Mouse (Mus musculus) lung, postnatal 14 days (tissue): ENCODE measurements at regions not wholly inside any gene's neighbourhood (a gene's known extent, or its start where the extent isn't known, plus 50 kb on each side); places are given as distances from the start of the nearest gene placed in this dataset.

Source experiments
- DNase-seq: peaks from one replicate; pipeline ENCODE4 v3.0.0; 2021

DNA sequence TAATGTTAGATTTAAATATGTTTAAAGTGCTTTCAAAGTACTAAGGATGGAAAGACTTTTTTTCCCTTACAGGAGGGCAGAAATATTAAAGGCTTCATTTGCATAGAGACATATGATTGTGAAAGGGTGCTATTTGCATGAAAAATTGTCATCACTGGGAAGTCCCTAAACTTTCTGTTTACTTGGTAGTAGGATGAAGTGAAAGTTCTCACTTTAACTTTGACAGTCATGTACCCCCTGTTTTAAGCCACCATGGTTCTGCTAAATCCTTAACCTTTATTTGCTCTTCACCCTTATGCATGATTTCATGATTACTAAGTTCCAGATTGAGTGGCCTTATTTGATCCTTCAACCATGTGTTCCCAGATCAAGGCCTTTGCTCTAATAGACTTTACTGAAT, 132.6 kb upstream of the Egfl6 start:
- DNase-seq, result no peak

DNA sequence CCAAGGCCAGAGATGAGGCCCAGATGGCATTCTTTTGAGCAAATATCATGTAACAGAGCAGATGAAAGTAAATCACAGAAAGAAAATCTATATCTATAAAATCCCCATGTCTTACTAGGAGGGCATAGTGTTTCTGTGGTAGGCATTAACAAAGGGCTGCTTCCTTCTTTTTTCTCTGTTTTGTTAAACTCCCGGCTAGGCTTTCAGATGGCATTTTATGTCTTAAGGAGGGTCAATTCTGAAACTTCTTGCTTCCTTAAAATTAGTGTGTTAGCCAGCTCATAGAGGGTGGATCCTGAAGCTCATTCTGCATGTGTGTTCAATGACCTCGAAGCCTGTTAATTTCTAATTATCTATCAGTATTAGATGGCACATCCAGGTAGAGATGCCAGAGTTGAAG, 123.8 kb upstream of the Egfl6 start:
- no peak for DNase-seq

DNA sequence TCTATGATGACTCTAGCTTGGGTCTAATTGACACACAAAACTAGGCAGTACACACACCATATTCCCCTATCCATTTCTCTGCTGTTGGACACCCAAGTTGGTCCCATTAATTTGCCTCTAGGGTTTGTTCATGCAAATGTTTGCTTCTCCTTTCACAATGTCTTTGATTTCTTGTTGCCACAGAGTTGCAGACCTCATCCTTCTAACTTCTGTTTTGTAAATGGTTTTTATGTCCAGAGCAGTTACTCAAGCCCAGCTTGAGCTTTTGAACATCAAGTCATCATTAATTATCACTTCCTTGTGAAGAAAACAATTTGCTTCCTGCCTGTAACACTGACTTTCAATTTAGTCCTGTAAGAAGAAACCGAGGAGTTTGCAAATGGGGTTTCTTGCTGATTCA, 122.6 kb upstream of the Egfl6 start:
- DNase-seq, result no peak

DNA sequence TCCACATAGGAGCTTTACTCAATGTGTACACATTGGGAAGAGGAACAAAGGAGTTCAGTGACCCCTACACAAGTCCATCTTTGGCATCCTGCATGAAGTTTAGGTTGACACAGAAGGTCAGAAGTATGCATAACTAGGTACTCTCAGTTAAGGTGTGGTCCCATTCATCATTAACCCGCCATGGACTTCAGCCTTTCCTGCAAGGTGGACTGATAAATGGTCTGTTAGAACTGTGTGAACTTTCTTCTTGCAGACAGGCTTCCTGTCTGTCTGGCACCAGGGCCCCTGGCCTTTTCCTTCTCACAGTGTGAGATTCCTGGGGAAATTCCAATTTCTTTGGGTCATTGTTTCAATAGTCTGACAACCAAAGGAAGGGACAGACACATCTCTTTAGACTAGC, 121.5 kb upstream of the Egfl6 start:
- DNase-seq, result no peak

DNA sequence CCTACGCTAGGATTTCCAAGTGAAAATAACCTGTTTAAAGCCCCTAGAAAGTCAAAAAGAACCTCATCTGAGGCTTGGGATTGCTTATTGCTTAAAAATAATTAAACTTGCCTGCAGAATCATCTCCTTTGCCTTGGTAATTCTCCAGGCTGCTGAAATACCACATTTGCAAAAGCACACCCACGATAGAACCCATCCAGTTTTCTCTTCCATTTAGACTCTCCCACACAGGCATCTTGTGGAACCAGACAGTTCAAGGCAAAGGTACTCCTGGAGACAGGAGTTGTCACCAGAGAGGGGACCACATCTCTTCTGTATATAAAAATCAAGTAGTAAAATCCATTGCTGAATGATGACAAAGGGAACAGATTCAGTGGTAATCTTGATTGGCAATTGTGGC, 118.8 kb upstream of the Egfl6 start:
- no peak for DNase-seq

DNA sequence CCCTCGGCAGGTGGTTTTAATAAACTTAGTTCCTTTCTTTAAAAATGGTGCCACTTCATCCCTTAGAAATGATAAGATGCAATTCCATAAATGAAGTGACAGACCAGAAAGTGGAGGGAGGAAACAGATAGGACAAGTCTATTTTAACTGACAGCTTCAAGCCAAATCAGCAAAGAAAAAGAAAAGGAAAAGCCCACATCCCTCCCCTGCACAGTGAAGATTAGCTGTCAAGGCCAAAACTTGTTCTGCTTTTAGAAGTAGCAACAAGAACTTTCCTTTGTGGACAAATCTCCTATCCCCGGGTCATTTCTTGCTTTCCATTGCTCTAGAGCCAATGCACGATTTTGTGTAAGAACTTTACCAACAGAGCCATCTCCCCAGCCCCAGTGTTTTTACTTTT, 108.7 kb upstream of the Egfl6 start:
- no peak for DNase-seq

DNA sequence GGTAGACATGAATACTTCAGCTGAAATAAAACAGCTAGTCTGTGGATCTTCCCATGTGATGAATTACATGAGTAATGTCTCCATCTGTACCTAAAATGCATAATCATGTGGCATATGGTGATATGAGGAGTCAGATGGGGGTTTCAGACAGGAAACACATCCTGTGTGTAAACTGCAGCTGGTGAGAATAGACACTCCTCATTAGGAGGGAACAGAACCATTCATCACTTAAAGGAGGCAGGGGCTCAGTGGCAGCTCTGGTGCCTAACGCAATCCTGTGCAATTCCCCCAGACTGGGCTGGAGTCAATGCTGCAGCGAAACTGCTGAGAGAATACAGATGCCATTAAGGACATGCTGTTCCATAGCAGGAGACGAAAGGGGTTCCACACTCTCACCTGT, 103.3 kb upstream of the Egfl6 start:
- no peak for DNase-seq

DNA sequence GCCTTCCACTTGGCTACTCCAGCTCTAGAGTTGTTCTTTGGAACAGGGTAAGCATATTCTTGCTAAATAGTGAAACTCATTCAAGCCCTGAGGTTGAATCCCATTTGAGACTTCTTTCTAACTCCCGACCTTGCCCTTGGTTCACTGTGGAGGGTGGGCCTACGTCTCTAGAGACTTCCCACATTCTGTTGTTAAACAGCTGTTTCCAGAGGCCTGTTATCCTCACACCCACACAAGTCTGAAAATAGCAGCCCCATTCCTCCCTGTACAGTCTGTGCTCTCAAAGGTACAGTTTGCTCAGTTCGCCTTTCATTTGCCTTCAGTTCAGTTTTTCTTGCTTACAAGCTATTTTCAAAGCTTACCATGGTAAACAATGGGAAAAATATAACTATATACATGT, 87.9 kb upstream of the Egfl6 start:
- DNase-seq, result no peak

DNA sequence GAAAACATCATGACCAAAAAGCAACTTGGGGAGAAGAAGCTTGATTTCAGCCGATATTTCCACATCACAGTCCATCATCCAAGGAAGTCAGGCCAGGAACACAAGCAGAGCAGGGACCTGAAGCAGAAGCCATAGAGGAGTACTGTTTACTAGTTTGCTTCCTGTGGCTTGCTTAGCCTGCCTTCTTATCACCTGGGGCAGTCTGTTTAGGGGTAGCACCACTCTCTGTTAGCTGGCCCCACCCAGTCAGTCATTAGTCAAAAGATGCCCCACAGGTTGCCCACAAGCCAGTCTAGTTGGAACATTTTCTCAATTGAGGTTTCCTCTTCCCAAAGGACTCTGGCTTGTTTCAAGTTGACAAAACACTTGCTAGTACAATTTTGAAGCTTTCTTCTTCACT, 87.1 kb upstream of the Egfl6 start:
- no peak for DNase-seq

DNA sequence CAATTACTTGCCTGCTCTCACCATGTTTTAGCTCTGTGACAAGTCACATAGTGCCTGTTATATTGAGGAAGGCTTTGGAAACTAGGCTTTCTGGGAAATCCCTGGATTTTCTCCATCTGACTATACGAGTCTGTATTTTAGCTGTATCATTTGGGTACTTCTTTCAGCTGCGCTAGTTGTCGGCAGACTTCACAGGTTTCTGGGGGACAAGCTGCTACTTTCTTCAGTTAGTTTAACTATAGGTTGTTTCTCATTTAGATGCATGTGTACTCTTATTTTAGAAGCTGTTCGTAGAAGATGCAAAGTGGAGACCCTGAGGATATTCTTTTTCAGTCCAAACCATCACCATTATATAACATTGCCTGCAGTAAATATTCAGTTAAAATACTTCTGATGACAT, 86.3 kb upstream of the Egfl6 start:
- DNase-seq, result no peak

DNA sequence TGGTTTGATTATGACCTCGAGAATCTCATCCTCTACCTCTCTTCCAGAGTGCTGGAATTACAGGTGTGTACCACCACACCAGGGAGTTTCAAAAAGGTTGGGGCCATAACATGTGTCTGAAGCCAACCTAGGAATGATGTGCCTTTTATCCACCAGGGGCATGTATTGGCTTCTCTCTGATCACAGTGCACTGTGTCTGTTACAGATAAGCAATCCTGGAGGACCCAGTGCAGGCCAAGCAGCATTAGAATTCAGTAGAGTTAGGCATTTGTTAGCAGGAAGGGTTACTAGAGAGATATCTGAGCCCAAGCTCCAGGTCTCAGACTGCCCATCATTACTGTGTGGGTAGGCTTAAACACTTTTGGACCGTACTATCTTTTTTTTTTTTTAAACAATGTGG, 80.8 kb upstream of the Egfl6 start:
- no peak for DNase-seq

DNA sequence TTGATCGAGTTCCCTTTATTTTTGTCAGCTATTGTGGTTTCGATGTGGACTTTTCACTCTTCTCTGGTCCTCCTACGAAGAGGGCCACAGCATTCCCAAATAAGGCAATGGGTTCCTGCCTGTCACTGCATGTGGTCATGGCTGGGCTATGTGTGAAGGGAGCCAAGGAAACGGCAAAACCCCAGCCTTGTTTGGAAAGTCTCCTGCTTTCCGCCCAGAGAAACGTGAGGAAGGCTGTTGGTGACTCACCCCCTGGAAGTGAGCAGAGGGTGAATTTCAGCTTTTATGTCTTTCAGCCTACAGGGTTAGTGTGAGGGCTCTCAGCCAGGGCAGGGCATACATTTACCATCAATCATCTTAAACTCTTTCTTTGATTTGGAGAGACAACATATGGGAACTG, 76.3 kb upstream of the Egfl6 start:
- peak; percentile 43 for DNase-seq

DNA sequence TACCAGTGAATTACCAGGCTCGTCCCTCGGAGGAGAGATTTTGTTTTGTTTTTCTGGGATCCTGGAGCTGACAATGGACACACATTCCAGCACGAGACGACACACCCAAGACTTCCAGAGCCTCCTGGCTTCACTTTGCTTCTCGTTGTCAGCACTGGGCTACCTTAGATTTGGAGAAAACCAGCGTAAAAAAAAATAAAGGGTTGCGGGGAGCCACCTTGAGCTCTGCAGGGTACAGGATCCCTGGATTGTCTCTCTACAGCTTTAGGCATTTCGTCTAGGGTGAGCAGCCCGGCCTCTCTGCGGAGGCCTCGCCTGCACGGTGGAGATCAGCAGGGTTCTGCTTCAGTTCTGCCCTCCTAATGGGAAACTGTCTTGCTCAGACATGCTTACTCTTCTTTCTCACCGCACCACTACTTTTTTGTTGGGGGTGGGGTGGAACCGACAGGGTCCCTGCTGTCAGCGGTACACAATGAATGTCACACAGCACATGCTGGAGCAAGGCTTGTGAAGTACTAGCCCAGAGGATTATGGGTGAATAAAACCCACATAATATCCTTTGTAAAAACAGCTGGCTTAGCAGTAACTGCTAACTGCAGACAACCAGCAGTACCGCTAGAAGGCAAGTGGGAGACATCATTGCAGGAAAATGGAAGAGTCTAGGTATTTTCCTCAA, 75.7 kb upstream of the Egfl6 start:
- DNase-seq, result peak; percentile 15

DNA sequence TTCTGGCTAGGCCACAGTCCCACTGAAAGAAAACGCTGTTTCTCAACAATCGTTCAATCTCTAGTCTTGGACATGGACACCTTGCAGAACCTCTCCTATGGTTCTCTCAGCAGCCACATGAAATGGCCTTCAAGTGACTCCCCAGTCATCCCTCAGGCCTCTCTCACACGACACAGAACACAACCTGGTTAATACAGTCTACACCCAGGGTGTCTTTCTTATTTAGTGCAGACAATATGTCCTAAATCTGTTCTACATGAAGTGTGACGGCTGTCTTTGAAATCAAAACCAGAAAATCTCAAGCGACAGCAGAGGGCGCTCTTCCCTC, 75.2 kb upstream of the Egfl6 start:
- DNase-seq, result peak; percentile 75

DNA sequence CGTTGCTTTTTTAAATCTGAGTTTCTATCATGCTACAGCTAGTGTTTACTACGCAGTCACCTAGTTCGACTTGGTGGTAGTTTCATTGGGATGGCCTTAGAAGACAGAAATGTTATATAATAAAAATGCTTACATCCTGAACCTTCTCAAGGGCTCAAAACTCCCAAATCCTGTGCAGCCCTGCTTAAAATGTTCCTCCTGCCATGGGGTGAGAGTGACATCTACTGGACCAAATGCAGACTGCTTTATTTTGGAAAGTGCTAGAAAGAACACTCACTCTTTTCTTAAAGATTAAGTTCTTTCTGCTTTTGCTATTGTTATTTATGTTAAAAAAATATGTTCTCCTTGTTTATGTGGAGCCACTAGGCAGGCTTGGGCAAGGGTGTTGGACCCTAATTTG, 66.9 kb upstream of the Egfl6 start:
- peak; percentile 37 for DNase-seq

DNA sequence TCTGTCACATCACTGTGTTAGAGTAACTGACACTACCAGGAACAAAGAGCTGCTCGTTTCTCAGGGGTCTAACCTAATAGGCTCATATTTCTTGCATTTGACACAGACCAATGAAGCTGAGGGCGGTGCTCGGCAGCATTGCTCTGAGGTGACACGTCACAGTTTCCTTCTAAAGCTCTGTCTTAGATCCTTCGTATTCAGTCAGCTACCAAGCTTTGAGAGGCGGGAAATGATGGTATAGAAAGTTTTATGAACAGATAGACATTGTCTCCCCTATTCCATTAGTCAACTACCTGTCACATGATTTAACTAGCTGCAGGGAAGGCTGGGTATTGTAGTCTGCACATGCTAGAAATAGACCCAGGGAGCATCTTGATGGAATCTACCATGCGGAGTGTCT, 60.2 kb upstream of the Egfl6 start:
- no peak for DNase-seq

DNA sequence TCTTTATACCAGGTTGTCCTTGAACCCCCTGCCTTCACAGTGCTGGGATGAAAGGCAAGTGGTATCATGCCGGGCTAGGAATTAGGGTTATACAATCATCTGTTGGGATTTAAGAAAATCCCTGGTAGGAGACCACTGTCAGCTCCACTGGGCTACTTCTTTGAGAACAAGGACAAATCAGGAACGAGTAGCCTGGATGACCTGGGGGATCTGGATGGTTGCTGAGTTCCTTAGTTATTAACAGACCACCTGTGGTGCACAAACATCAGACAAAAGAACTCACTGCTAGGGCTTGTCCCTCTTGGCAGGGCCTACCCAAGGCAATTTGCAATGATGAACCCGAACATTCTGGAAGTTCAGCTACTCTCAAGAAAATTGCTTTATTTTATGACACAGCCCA, 55.7 kb upstream of the Egfl6 start:
- no peak for DNase-seq

DNA sequence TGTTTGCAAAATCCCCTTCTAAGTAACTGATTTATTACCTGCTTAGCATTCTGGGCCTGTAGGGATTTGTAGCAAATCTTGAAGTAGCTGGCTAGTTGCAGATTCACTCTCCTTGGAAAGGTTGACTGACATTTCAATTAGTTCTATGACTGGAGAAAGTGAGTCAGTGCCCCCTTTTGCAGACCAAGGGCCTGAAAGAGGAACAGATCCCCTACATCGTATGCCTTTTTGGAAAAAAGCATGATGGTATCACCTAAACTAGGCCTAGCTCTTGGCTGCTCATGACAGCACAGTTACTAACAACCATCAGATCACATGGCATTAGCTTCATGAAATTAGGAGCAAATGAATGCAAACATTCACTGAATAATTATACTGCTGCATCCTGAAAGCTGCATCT, 54.7 kb upstream of the Egfl6 start:
- no peak for DNase-seq
